ENCODE assay signal across 23 mouse cellular contexts in genomic region chr9:13621941-13622340, GRCm38 (mm10).
DNase-seq lines count a peak whose midpoint lies in the region; ATAC-seq and TF ChIP-seq lines count a peak whose summit lies in the region.
"Had no signal": no experiment of that assay in that cellular context is flagged by ENCODE, and none has a peak within 500 bp of the region (broad histone marks: within the 10 kb centered on the region; RNA-seq: fewer than 3 reads in every experiment).

No protein-coding gene starts in this region.

- no peak overlapping the region for H3K9ac ChIP-seq in hindbrain, postnatal 0 days (replicated peaks; ENCODE audit: low read length)
- H3K9ac ChIP-seq in hindbrain, embryonic 16.5 days (ENCODE audit: low read depth, low read length) = no peak overlapping the region
- H3K9ac ChIP-seq in kidney, postnatal 0 days (ENCODE audit: low read depth, low read length) = no peak overlapping the region
- H3K9ac ChIP-seq: limb, embryonic 12.5 days; liver, postnatal 0 days; midbrain, embryonic 13.5 days; neural tube, embryonic 12.5 days had no signal

- H3K27ac ChIP-seq in hindbrain, postnatal 0 days = no peak overlapping the region
- no peak overlapping the region for H3K27ac ChIP-seq in hindbrain, embryonic 16.5 days (ENCODE audit: low read depth, low read length)
- H3K27ac ChIP-seq in kidney, postnatal 0 days = no peak overlapping the region
- H3K27ac ChIP-seq: forebrain, embryonic 10.5 days; heart, embryonic 10.5 days; hindbrain, embryonic 10.5 days; limb, embryonic 12.5 days; midbrain, embryonic 13.5 days; neural tube, embryonic 12.5 days had no signal

- DNase-seq in CD4-positive, CD25-positive, alpha-beta regulatory T cell, adult 2 months (ENCODE audit: low read depth, low spot score) = peak; percentile 21
- no peak for DNase-seq in hindbrain, postnatal 0 days (ENCODE audit: low spot score)
- no peak for DNase-seq in kidney, postnatal 0 days (ENCODE audit: low spot score)
- DNase-seq in kidney, adult 9 months = no peak
- peak; percentile 32 for DNase-seq in splenic B cell, adult 2 months (ENCODE audit: low read depth, low spot score)
- no peak for DNase-seq in cerebellum, adult 11 months
- DNase-seq: adrenal gland, postnatal 36 days; cerebellum, adult 11-12 months; kidney, adult 18-20 months; liver, postnatal 0 days; lung, postnatal 14 days; retina, postnatal 1 day; right cerebral cortex, postnatal 25 days had no signal

- no peaks in the 10 kb centered on the region for H3K9me3 ChIP-seq in hindbrain, postnatal 0 days (ENCODE audit: low read length)
- no peaks in the 10 kb centered on the region for H3K9me3 ChIP-seq in hindbrain, embryonic 16.5 days (ENCODE audit: control insufficient read depth, low read length)
- H3K9me3 ChIP-seq in kidney, postnatal 0 days (replicated peaks; ENCODE audit: low read length) = no peaks in the 10 kb centered on the region
- H3K9me3 ChIP-seq: forebrain, embryonic 10.5 days; heart, embryonic 10.5 days; hindbrain, embryonic 10.5 days; limb, embryonic 12.5 days; midbrain, embryonic 13.5 days; neural tube, embryonic 12.5 days had no signal

- peak; percentile 34; the same call in 1 of the 2 replicates for TF ChIP-seq CTCF in hindbrain, postnatal 0 days (IDR thresholded peaks at IDR 0.05; ENCODE audit: low read depth)
- peak; percentile 42; the same call in 1 of the 2 replicates for TF ChIP-seq CTCF in kidney, postnatal 0 days (IDR thresholded peaks at IDR 0.05; ENCODE audit: low read depth)

- no peak for ATAC-seq in CD4-positive, CD25-positive, alpha-beta regulatory T cell, adult 4 months
- no peak for ATAC-seq in hindbrain, postnatal 0 days
- no peak for ATAC-seq in hindbrain, embryonic 16.5 days
- ATAC-seq in kidney, postnatal 0 days (replicated peaks; ENCODE audit: low FRiP score, low read depth) = no peak
- ATAC-seq: liver, postnatal 0 days; midbrain, embryonic 13.5 days; Patski had no signal

- no peak overlapping the region for H3K4me3 ChIP-seq in hindbrain, postnatal 0 days (ENCODE audit: low read length)
- no peak overlapping the region for H3K4me3 ChIP-seq in hindbrain, embryonic 16.5 days (ENCODE audit: low read length)
- H3K4me3 ChIP-seq in kidney, postnatal 0 days (replicated peaks; ENCODE audit: low read depth, low read length) = no peak overlapping the region
- H3K4me3 ChIP-seq: forebrain, embryonic 10.5 days; heart, embryonic 10.5 days; hindbrain, embryonic 10.5 days; limb, embryonic 12.5 days; midbrain, embryonic 13.5 days; neural tube, embryonic 12.5 days had no signal

- no peaks in the 10 kb centered on the region for H3K27me3 ChIP-seq in hindbrain, postnatal 0 days (ENCODE audit: insufficient read depth, low read length)
- no peaks in the 10 kb centered on the region for H3K27me3 ChIP-seq in hindbrain, embryonic 16.5 days (replicated peaks; ENCODE audit: control insufficient read depth, insufficient read depth, low read length)
- H3K27me3 ChIP-seq in kidney, postnatal 0 days (ENCODE audit: insufficient read depth, low read length) = no peaks in the 10 kb centered on the region
- no peaks in the 10 kb centered on the region for H3K27me3 ChIP-seq in splenic B cell, adult 2 months (ENCODE audit: control insufficient read depth, insufficient read depth, low read length, poor library complexity, severe bottlenecking)
- H3K27me3 ChIP-seq: limb, embryonic 12.5 days; midbrain, embryonic 13.5 days; neural tube, embryonic 12.5 days; Patski had no signal

- H3K4me1 ChIP-seq in hindbrain, postnatal 0 days (ENCODE audit: insufficient read depth, low read length) = no peaks in the 10 kb centered on the region
- peaks cover 4% of the 10 kb centered on the region for H3K4me1 ChIP-seq in hindbrain, embryonic 16.5 days (ENCODE audit: control insufficient read depth, insufficient read depth, low read depth, low read length)
- 0 out of 2 replicates have a peak, but pooled peaks cover 4% of the 10 kb centered on the region for H3K4me1 ChIP-seq in kidney, postnatal 0 days (replicated peaks; ENCODE audit: insufficient read depth, low read length)
- H3K4me1 ChIP-seq: heart, embryonic 10.5 days had no signal

- WGBS in hindbrain, postnatal 0 days = 91% methylated on average over 3 of the region's 3 CpGs
- WGBS in hindbrain, embryonic 16.5 days = 98% methylated on average over 3 of the region's 3 CpGs
- 73% methylated on average over 3 of the region's 3 CpGs for WGBS in kidney, postnatal 0 days

- H3K36me3 ChIP-seq in hindbrain, postnatal 0 days (ENCODE audit: insufficient read depth, low read length) = peaks cover 4% of the 10 kb centered on the region; the same call in 1 of the 2 replicates
- H3K36me3 ChIP-seq in hindbrain, embryonic 16.5 days (ENCODE audit: control insufficient read depth, insufficient read depth, low read length) = no peaks in the 10 kb centered on the region
- peaks cover 7% of the 10 kb centered on the region; the same call in 1 of the 2 replicates for H3K36me3 ChIP-seq in kidney, postnatal 0 days (ENCODE audit: insufficient read depth, low read length)
- H3K36me3 ChIP-seq in splenic B cell, adult 2 months (ENCODE audit: control insufficient read depth, insufficient read depth, low read length, poor library complexity, severe bottlenecking) = 0 out of 2 replicates have a peak, but pooled peaks cover 1% of the 10 kb centered on the region

- H3K4me2 ChIP-seq in hindbrain, postnatal 0 days (ENCODE audit: low read depth, low read length) = no peak overlapping the region
- H3K4me2 ChIP-seq in hindbrain, embryonic 16.5 days (ENCODE audit: low read length) = no peak overlapping the region
- H3K4me2 ChIP-seq in kidney, postnatal 0 days (ENCODE audit: low read length) = no peak overlapping the region
- H3K4me2 ChIP-seq: limb, embryonic 12.5 days; liver, embryonic 11.5 days; midbrain, embryonic 13.5 days; neural tube, embryonic 12.5 days had no signal

Comparison
In these comparisons a context has a peak if more than half of its experiments do, and no peak if none do; other contexts are left out.
1. DNase-seq: peak in CD4-positive, CD25-positive, alpha-beta regulatory T cell, adult 2 months (single experiment) and splenic B cell, adult 2 months (single experiment); none in hindbrain, postnatal 0 days (single experiment), kidney, postnatal 0 days (single experiment), kidney, adult 9 months (single experiment) and cerebellum, adult 11 months (single experiment).